Mouse (Mus musculus): ENCODE measurements around the gene Dtx4. TPM values are rescaled to one million over a fixed set of nuclear protein-coding genes. Genes with fewer than 3 reads are reported as not detected.

Dtx4 gene
- polyA plus RNA-seq, 1 experiment from 2014 or later: 2.1 TPM

DNA sequence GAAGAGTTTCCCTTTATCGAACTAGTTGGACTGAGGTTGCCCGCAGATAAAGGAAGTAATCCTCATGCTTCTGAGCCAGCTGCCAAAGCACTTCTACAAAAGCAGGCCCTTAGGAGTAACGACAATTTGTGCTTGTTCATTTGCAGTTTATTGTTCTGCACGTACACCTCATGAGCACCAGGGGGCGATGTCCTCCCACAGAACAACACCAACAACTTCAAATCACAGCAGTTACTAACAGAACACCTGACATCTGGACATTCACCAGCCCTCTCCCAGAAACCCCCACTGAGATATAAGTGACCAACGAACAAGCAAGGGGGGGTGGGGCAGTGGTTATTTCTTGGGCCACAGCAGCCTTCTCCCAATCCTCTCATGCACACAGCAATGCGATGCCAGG lies 35.0 kb downstream of the Dtx4 start:
- H3K27me3 ChIP-seq (ENCODE audit: insufficient read depth, low read length): no peaks in the 10 kb centered on the region
- H3K36me3 ChIP-seq (replicated peaks; ENCODE audit: insufficient read depth, low read length): peaks cover 6% of the 10 kb centered on the region
- no peak overlapping the region for H3K9ac ChIP-seq (replicated peaks)
- 18% methylated on average over 7 of the region's 7 CpGs for WGBS (ENCODE audit: insufficient replicate concordance)
- TF ChIP-seq CTCF (IDR thresholded peaks at IDR 0.05; ENCODE audit: low read depth): peak; percentile 92
- TF ChIP-seq EP300 (IDR thresholded peaks at IDR 0.05; ENCODE audit: low read depth): no peak
- no peaks in the 10 kb centered on the region for H3K9me3 ChIP-seq (ENCODE audit: low read length)
- ATAC-seq (peak; percentile 53), DNase-seq (peak; percentile 61)
- no peak overlapping the region for H3K27ac ChIP-seq (ENCODE audit: low read depth)
- H3K4me1 ChIP-seq (ENCODE audit: insufficient read depth): 0 out of 2 replicates have a peak, but pooled peaks cover 3% of the 10 kb centered on the region
- no peak overlapping the region for H3K4me2 ChIP-seq (ENCODE audit: low read depth, low read length)
- H3K4me3 ChIP-seq (ENCODE audit: low read depth, low read length): no peak overlapping the region

DNA sequence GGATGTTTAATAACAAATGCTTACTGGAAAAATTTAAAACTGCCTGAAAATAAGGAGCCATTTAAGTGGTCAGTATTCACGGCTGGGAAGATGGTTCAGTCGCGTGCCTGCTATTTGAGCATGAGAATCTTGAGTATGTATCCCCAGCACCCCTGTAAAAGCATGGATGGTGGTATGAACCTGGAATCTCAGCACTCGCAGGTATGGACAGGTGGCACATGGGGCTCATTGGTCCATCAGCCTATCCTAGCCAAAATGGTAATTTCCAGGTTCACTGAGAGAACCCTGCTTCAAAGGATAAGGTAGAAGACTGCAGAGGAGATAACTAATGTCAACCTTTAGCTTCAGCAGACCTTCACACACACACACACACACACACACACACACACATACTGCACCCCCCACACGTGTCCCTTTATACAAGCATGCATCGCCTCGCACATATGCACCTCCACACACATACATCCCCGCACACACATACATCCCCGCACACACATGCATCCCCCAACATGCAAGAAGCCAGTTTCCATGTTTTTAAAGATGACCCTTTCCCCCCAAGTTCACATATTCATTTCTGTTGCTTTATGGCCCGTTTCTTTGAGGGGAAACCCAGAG lies 35.6 kb downstream of the Dtx4 start:
- H3K9ac ChIP-seq (replicated peaks): no peak overlapping the region
- 0 out of 2 replicates have a peak overlapping the region, but pooled peaks have one; percentile 23 for H3K4me2 ChIP-seq (ENCODE audit: low read depth, low read length)
- 81% methylated on average over 10 of the region's 10 CpGs for WGBS (ENCODE audit: insufficient replicate concordance)
- no peak overlapping the region for H3K27ac ChIP-seq (ENCODE audit: low read depth)
- no peak for TF ChIP-seq CTCF (IDR thresholded peaks at IDR 0.05; ENCODE audit: low read depth)
- TF ChIP-seq EP300 (IDR thresholded peaks at IDR 0.05; ENCODE audit: low read depth): no peak
- no peak for DNase-seq
- H3K27me3 ChIP-seq (ENCODE audit: insufficient read depth, low read length): no peaks in the 10 kb centered on the region
- peaks cover 4% of the 10 kb centered on the region for H3K36me3 ChIP-seq (replicated peaks; ENCODE audit: insufficient read depth, low read length)
- H3K4me1 ChIP-seq (ENCODE audit: insufficient read depth): 0 out of 2 replicates have a peak, but pooled peaks cover 3% of the 10 kb centered on the region
- no peak for ATAC-seq
- H3K4me3 ChIP-seq (ENCODE audit: low read depth, low read length): no peak overlapping the region
- no peaks in the 10 kb centered on the region for H3K9me3 ChIP-seq (ENCODE audit: low read length)

DNA sequence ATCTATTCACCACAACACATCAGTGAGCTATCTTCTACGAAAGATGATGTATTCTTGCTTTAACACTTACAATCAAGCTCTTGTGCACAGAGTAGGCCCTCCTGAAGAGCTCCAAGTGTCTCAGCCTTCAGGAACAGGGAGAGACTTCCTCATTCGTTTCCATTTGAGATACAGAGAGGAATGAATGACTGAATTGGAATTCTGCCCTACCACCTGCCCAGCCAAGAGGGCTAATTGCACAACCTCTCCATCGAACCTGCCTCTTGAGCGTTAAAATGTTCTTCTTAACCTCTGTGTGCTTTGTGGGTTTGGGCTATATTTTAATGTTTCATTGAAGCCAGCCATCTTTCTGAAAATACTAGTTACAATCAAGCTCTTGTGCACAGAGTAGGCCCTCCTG lies 36.6 kb downstream of the Dtx4 start:
- 45% methylated on average over 4 of the region's 4 CpGs for WGBS (ENCODE audit: insufficient replicate concordance)

DNA sequence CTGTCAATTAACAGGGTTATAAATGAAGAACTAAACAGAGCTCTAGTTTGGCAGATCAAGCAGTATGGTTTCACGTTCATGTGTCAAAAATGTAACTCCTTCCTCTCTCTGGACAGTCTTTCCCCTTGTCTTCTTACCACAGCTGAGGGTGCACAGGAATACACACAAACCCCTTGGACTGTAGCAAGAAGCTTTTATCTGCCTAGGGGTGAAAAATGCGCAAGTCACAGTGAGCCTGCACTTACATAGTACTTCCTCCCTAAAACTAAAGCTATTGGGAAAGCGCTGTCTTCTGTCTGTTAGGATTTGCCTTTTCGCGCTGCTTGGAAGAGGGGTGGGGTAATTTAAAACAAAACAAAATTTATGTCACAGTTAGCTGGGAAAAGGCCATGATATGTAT lies 37.1 kb downstream of the Dtx4 start:
- ATAC-seq: peak; percentile 45
- Histone ChIP-seq H3K4me3 (ENCODE audit: low read depth, low read length) (0 out of 2 replicates have a peak overlapping the region, but pooled peaks have one; percentile 19), H3K9ac (replicated peaks) (0 out of 2 replicates have a peak overlapping the region, but pooled peaks have one; percentile 9), H3K4me1 (ENCODE audit: insufficient read depth) (0 out of 2 replicates have a peak, but pooled peaks cover 3% of the 10 kb centered on the region), H3K36me3 (replicated peaks; ENCODE audit: insufficient read depth, low read length) (no peaks in the 10 kb centered on the region; the same call in 1 of the 2 replicates), H3K27me3 (ENCODE audit: insufficient read depth, low read length) (no peaks in the 10 kb centered on the region), H3K9me3 (ENCODE audit: low read length) (no peaks in the 10 kb centered on the region), H3K27ac (ENCODE audit: low read depth) (peak overlapping the region; percentile 69), H3K4me2 (ENCODE audit: low read depth, low read length) (peak overlapping the region; percentile 23; the same call in 1 of the 2 replicates)
- 44% methylated on average over 5 of the region's 5 CpGs for WGBS (ENCODE audit: insufficient replicate concordance)
- no peak for DNase-seq
- no peak for TF ChIP-seq EP300 (IDR thresholded peaks at IDR 0.05; ENCODE audit: low read depth)
- no peak for TF ChIP-seq CTCF (IDR thresholded peaks at IDR 0.05; ENCODE audit: low read depth)

More for the DNA sequence above, 36.6 kb downstream of the Dtx4 start:
- TF ChIP-seq CTCF (IDR thresholded peaks at IDR 0.05; ENCODE audit: low read depth): no peak
- TF ChIP-seq EP300 (IDR thresholded peaks at IDR 0.05; ENCODE audit: low read depth): no peak
- Histone ChIP-seq H3K4me2 (ENCODE audit: low read depth, low read length) (0 out of 2 replicates have a peak overlapping the region, but pooled peaks have one; percentile 23), H3K9ac (replicated peaks) (no peak overlapping the region), H3K9me3 (ENCODE audit: low read length) (no peaks in the 10 kb centered on the region), H3K4me3 (ENCODE audit: low read depth, low read length) (no peak overlapping the region), H3K36me3 (replicated peaks; ENCODE audit: insufficient read depth, low read length) (peaks cover 3% of the 10 kb centered on the region; the same call in 1 of the 2 replicates), H3K4me1 (ENCODE audit: insufficient read depth) (0 out of 2 replicates have a peak, but pooled peaks cover 3% of the 10 kb centered on the region), H3K27ac (ENCODE audit: low read depth) (peak overlapping the region; percentile 69; the same call in 1 of the 2 replicates), H3K27me3 (ENCODE audit: insufficient read depth, low read length) (no peaks in the 10 kb centered on the region)
- DNase-seq (no peak), ATAC-seq (no peak)

DNA sequence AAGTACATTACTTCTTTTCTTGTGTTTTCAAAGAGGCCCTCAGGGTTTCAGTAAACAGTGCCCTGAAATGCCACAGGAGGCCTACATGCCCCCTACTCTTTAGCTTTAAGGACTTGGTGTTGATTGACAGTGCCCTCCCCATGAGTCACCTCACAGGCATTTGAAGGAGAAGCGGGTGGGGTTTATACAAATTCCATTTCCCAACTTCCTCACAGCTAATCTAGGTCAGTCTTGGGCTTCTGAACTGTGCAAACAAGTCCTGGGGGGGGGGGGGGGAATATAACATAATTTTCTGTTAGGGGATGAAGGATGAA lies 37.6 kb downstream of the Dtx4 start:
- Histone ChIP-seq H3K27ac (ENCODE audit: low read depth) (peak overlapping the region; percentile 69), H3K9ac (replicated peaks) (peak overlapping the region; percentile 32; the same call in 1 of the 2 replicates), H3K4me1 (ENCODE audit: insufficient read depth) (0 out of 2 replicates have a peak, but pooled peaks cover 3% of the 10 kb centered on the region), H3K9me3 (ENCODE audit: low read length) (no peaks in the 10 kb centered on the region), H3K4me3 (ENCODE audit: low read depth, low read length) (peak overlapping the region; percentile 19), H3K36me3 (replicated peaks; ENCODE audit: insufficient read depth, low read length) (no peaks in the 10 kb centered on the region), H3K4me2 (ENCODE audit: low read depth, low read length) (peak overlapping the region; percentile 49; the same call in 1 of the 2 replicates), H3K27me3 (ENCODE audit: insufficient read depth, low read length) (no peaks in the 10 kb centered on the region)
- ATAC-seq: peak; percentile 66
- 14% methylated on average over 1 of the region's 1 CpGs for WGBS (ENCODE audit: insufficient replicate concordance)
- no peak for DNase-seq
- TF ChIP-seq CTCF (IDR thresholded peaks at IDR 0.05; ENCODE audit: low read depth) (no peak), EP300 (IDR thresholded peaks at IDR 0.05; ENCODE audit: low read depth) (no peak)

- peak overlapping the region; percentile 19 for H3K4me3 ChIP-seq (ENCODE audit: low read depth, low read length)
Measured at GRCm38 (mm10) chr19:12462851-12463721, 38.2 kb downstream of the Dtx4 start.

More at GRCm38 (mm10) chr19:12462851-12463721, 38.2 kb downstream of the Dtx4 start:
- H3K4me2 ChIP-seq (ENCODE audit: low read depth, low read length): peak overlapping the region; percentile 49
- no peaks in the 10 kb centered on the region for H3K27me3 ChIP-seq (ENCODE audit: insufficient read depth, low read length)
- ATAC-seq (no peak), DNase-seq (no peak)
- H3K9me3 ChIP-seq (ENCODE audit: low read length): no peaks in the 10 kb centered on the region
- H3K27ac ChIP-seq (ENCODE audit: low read depth): peak overlapping the region; percentile 69
- WGBS (ENCODE audit: insufficient replicate concordance): 71% methylated on average over 7 of the region's 7 CpGs
- peak overlapping the region; percentile 32; the same call in 1 of the 2 replicates for H3K9ac ChIP-seq (replicated peaks)
- 0 out of 2 replicates have a peak, but pooled peaks cover 3% of the 10 kb centered on the region for H3K4me1 ChIP-seq (ENCODE audit: insufficient read depth)
- H3K36me3 ChIP-seq (replicated peaks; ENCODE audit: insufficient read depth, low read length): no peaks in the 10 kb centered on the region
- no peak for TF ChIP-seq CTCF (IDR thresholded peaks at IDR 0.05; ENCODE audit: low read depth)
- TF ChIP-seq EP300 (IDR thresholded peaks at IDR 0.05; ENCODE audit: low read depth): no peak
